Mouse (Mus musculus): ENCODE results near the gene Galnt9. TPM values are rescaled to one million over a fixed set of nuclear protein-coding genes. Genes with fewer than 3 reads are reported as not detected.
A peak's percentile ranks its signal among the peaks of the same experiment; 100 is the strongest.

Gene Galnt9
- polyA plus RNA-seq, 1 experiment = 1.3 TPM

- Histone ChIP-seq H3K27me3 (ENCODE audit: control insufficient read depth, insufficient read depth, low read length) (no peaks in the 10 kb centered on the region), H3K4me1 (ENCODE audit: control insufficient read depth, insufficient read depth, insufficient read length) (no peaks in the 10 kb centered on the region), H3K27ac (ENCODE audit: insufficient read depth, low read length) (no peak overlapping the region), H3K36me3 (ENCODE audit: control insufficient read depth, insufficient read depth, low read length) (no peaks in the 10 kb centered on the region), H3K4me3 (ENCODE audit: extremely low read depth, insufficient read depth, insufficient read length) (no peak overlapping the region)
- no peak for TF ChIP-seq CTCF (IDR thresholded peaks at IDR 0.05; ENCODE audit: extremely low read depth, insufficient read depth, insufficient read length, insufficient replicate concordance)
- no peak for TF ChIP-seq POLR2A (IDR thresholded peaks at IDR 0.05; ENCODE audit: low read depth, low read length)
- peak in 1 of 2 experiments; percentile 37 for DNase-seq (ENCODE audit: low read depth in 1 of 2, low spot score in 2 of 2)
- WGBS = 33% methylated on average over 6 of the region's 6 CpGs
Observed at GRCm38 (mm10) chr5:110635951-110636707, 92.0 kb downstream of the Galnt9 start.

GRCm38 (mm10) chr5:110638306-110639074, 94.3 kb downstream of the Galnt9 start:
- Histone ChIP-seq H3K4me3 (ENCODE audit: extremely low read depth, insufficient read depth, insufficient read length) (no peak overlapping the region), H3K27me3 (ENCODE audit: control insufficient read depth, insufficient read depth, low read length) (no peaks in the 10 kb centered on the region), H3K36me3 (ENCODE audit: control insufficient read depth, insufficient read depth, low read length) (no peaks in the 10 kb centered on the region), H3K4me1 (ENCODE audit: control insufficient read depth, insufficient read depth, insufficient read length) (no peaks in the 10 kb centered on the region), H3K27ac (ENCODE audit: insufficient read depth, low read length) (no peak overlapping the region)
- TF ChIP-seq POLR2A (IDR thresholded peaks at IDR 0.05; ENCODE audit: low read depth, low read length) = no peak
- TF ChIP-seq CTCF (IDR thresholded peaks at IDR 0.05; ENCODE audit: extremely low read depth, insufficient read depth, insufficient read length, insufficient replicate concordance) = no peak
- 80% methylated on average over 7 of the region's 7 CpGs for WGBS
- DNase-seq (ENCODE audit: low read depth in 1 of 2, low spot score in 2 of 2) = no peak

- no peaks in the 10 kb centered on the region for H3K36me3 ChIP-seq (ENCODE audit: control insufficient read depth, insufficient read depth, low read length)
- WGBS = 16% methylated on average over 12 of the region's 12 CpGs
- TF ChIP-seq CTCF (IDR thresholded peaks at IDR 0.05; ENCODE audit: extremely low read depth, insufficient read depth, insufficient read length, insufficient replicate concordance) (peak; percentile 47; the same call in 1 of the 2 replicates), POLR2A (IDR thresholded peaks at IDR 0.05; ENCODE audit: low read depth, low read length) (no peak)
Observed at GRCm38 (mm10) chr5:110639459-110639858, 95.3 kb downstream of the Galnt9 start.

GRCm38 (mm10) chr5:110646377-110646776, 102.2 kb downstream of the Galnt9 start:
- peaks cover 28% of the 10 kb centered on the region for H3K36me3 ChIP-seq (ENCODE audit: control insufficient read depth, insufficient read depth, low read length)
- no peaks in the 10 kb centered on the region for H3K27me3 ChIP-seq (ENCODE audit: control insufficient read depth, insufficient read depth, low read length)
- no peak overlapping the region for H3K27ac ChIP-seq (ENCODE audit: insufficient read depth, low read length)
- no peak for TF ChIP-seq CTCF (IDR thresholded peaks at IDR 0.05; ENCODE audit: extremely low read depth, insufficient read depth, insufficient read length, insufficient replicate concordance)
- TF ChIP-seq POLR2A (IDR thresholded peaks at IDR 0.05; ENCODE audit: low read depth, low read length) = no peak
- DNase-seq (ENCODE audit: low read depth in 1 of 2, low spot score in 2 of 2) = no peak
- no peak overlapping the region for H3K4me3 ChIP-seq (ENCODE audit: extremely low read depth, insufficient read depth, insufficient read length)
- no peaks in the 10 kb centered on the region for H3K4me1 ChIP-seq (ENCODE audit: control insufficient read depth, insufficient read depth, insufficient read length)

More at GRCm38 (mm10) chr5:110639459-110639858, 95.3 kb downstream of the Galnt9 start:
- Histone ChIP-seq H3K27me3 (ENCODE audit: control insufficient read depth, insufficient read depth, low read length) (no peaks in the 10 kb centered on the region), H3K4me3 (ENCODE audit: extremely low read depth, insufficient read depth, insufficient read length) (peak overlapping the region; percentile 8; the same call in 1 of the 2 replicates), H3K4me1 (ENCODE audit: control insufficient read depth, insufficient read depth, insufficient read length) (no peaks in the 10 kb centered on the region), H3K27ac (ENCODE audit: insufficient read depth, low read length) (no peak overlapping the region)
- DNase-seq (ENCODE audit: low read depth in 1 of 2, low spot score in 2 of 2) = peak; percentile 66 to 74

- Histone ChIP-seq H3K27ac (ENCODE audit: insufficient read depth, low read length) (no peak within 1 kb of the TSS), H3K36me3 (ENCODE audit: control insufficient read depth, insufficient read depth, low read length) (peaks cover 42% of the 10 kb centered on the region), H3K4me3 (ENCODE audit: extremely low read depth, insufficient read depth, insufficient read length) (peak within 1 kb of the TSS; percentile 98), H3K4me1 (ENCODE audit: control insufficient read depth, insufficient read depth, insufficient read length) (peaks cover 6% of the 10 kb centered on the region; the same call in 1 of the 2 replicates), H3K27me3 (ENCODE audit: control insufficient read depth, insufficient read depth, low read length) (no peaks in the 10 kb centered on the region)
- WGBS = under 1% methylated on average over 91 of the region's 91 CpGs
- peak; percentile 55 for TF ChIP-seq POLR2A (IDR thresholded peaks at IDR 0.05; ENCODE audit: low read depth, low read length)
- TF ChIP-seq CTCF (IDR thresholded peaks at IDR 0.05; ENCODE audit: extremely low read depth, insufficient read depth, insufficient read length, insufficient replicate concordance) = no peak
- DNase-seq (ENCODE audit: low read depth in 1 of 2, low spot score in 2 of 2) = peak; percentile 87 to 93
Observed at GRCm38 (mm10) chr5:110652719-110653648, 108.8 kb downstream of the Galnt9 start, which contains the start of the genes Noc4l and Ddx51. Gene Noc4l (minus strand): TSS chr5:110653417. Gene Ddx51 (plus strand): TSS chr5:110653451.

GRCm38 (mm10) chr5:110653686-110654085, 109.5 kb downstream of the Galnt9 start:
- H3K27ac ChIP-seq (ENCODE audit: insufficient read depth, low read length) = no peak overlapping the region
- H3K4me3 ChIP-seq (ENCODE audit: extremely low read depth, insufficient read depth, insufficient read length) = peak overlapping the region; percentile 98
- DNase-seq (ENCODE audit: low read depth in 1 of 2, low spot score in 2 of 2) = no peak
- TF ChIP-seq POLR2A (IDR thresholded peaks at IDR 0.05; ENCODE audit: low read depth, low read length) (no peak), CTCF (IDR thresholded peaks at IDR 0.05; ENCODE audit: extremely low read depth, insufficient read depth, insufficient read length, insufficient replicate concordance) (no peak)
- H3K36me3 ChIP-seq (ENCODE audit: control insufficient read depth, insufficient read depth, low read length) = peaks cover 40% of the 10 kb centered on the region
- H3K4me1 ChIP-seq (ENCODE audit: control insufficient read depth, insufficient read depth, insufficient read length) = peaks cover 6% of the 10 kb centered on the region; the same call in 1 of the 2 replicates
- WGBS = under 1% methylated on average over 37 of the region's 37 CpGs
- no peaks in the 10 kb centered on the region for H3K27me3 ChIP-seq (ENCODE audit: control insufficient read depth, insufficient read depth, low read length)

Data from spleen, adult 2 months (tissue).